Mouse (Mus musculus): ENCODE measurements at regions not wholly inside any gene's neighbourhood (a gene's known extent, or its start where the extent isn't known, plus 50 kb on each side); places are given as distances from the start of the nearest gene placed in this dataset.

DNA sequence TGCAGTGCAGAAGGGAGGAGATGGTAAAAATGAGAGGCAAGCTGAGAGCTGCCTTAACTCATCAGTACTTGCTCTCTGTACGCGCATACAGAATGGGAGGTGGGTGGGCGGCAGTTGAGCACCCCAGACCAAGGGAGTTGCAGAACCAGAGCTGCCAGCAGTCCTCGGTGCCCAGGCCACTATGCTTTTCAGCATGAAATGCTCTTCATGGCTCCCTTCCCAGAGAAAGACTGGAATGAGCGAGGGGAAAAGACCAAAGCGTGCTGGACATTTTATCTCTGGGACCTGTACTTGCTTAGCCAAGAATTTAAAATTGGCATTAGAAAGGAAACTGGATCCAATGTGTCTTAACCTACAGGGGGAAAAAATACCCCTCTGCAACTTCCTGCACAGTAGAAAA lies 387.1 kb downstream of the Adgrl2 start:
- H3K36me3 ChIP-seq: no peaks in the 10 kb centered on the region
- 85% methylated on average over 6 of the region's 6 CpGs for WGBS
- H3K9ac ChIP-seq (replicated peaks): no peak overlapping the region
- H3K4me2 ChIP-seq (replicated peaks): no peak overlapping the region
- no peaks in the 10 kb centered on the region for H3K4me1 ChIP-seq
- no peaks in the 10 kb centered on the region for H3K27me3 ChIP-seq
- no peak overlapping the region for H3K27ac ChIP-seq (replicated peaks)
- H3K9me3 ChIP-seq: no peaks in the 10 kb centered on the region
- H3K4me3 ChIP-seq: no peak overlapping the region
- no peak for ATAC-seq (replicated peaks)

DNA sequence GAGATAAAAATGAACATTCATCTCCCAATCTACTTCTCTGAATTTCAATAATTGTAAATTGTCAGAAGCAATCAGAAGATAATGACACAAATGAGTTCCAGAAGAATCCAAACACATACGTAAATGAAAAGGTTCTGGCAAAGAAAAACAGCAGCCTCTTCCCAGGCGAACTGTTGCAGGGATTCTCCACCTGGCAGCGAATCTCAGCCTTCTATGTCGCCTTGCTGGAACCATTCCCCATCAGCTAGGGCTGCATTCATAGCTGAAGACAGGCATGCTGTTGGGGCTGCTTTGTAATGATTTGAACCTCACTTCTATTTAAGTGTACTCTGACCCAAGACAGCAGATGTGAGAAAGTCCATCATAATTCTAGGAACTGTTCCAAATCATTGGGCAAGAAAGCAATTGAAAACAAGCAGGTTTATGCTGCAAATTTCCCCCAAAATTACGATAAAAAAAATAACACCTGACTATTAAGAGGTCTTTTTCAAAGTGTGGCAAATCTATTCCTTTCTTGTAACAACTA lies 387.6 kb downstream of the Adgrl2 start:
- Histone ChIP-seq H3K9ac (replicated peaks) (no peak overlapping the region), H3K9me3 (no peaks in the 10 kb centered on the region), H3K27me3 (no peaks in the 10 kb centered on the region), H3K4me3 (no peak overlapping the region), H3K36me3 (no peaks in the 10 kb centered on the region), H3K27ac (replicated peaks) (no peak overlapping the region), H3K4me1 (no peaks in the 10 kb centered on the region), H3K4me2 (replicated peaks) (no peak overlapping the region)
- ATAC-seq (replicated peaks): no peak
- 71% methylated on average over 5 of the region's 5 CpGs for WGBS

DNA sequence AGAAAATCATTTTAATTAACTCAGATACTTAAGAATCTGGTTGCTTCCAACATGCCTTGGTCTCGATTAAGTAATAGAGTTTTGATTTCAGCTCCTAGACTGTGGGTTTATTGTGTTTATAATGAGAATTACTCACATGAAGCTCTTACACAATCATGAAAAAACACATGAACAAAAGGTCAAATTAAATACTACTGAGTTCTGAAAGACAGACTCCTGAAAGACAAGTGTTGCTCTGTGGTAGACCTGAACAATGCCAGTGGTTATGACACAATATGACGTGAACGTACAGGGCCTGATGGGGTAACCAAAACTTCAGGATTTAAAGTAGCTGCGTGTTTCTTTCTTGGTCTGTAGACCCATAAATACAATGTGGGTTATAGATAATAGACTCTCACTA lies 394.8 kb downstream of the Adgrl2 start:
- WGBS: 53% methylated on average over 4 of the region's 4 CpGs
- H3K9ac ChIP-seq (replicated peaks): no peak overlapping the region
- H3K4me2 ChIP-seq (replicated peaks): no peak overlapping the region
- ATAC-seq (replicated peaks): no peak
- H3K36me3 ChIP-seq: no peaks in the 10 kb centered on the region
- no peaks in the 10 kb centered on the region for H3K27me3 ChIP-seq
- H3K4me1 ChIP-seq: no peaks in the 10 kb centered on the region
- H3K9me3 ChIP-seq: no peaks in the 10 kb centered on the region
- no peak overlapping the region for H3K4me3 ChIP-seq
- no peak overlapping the region for H3K27ac ChIP-seq (replicated peaks)

DNA sequence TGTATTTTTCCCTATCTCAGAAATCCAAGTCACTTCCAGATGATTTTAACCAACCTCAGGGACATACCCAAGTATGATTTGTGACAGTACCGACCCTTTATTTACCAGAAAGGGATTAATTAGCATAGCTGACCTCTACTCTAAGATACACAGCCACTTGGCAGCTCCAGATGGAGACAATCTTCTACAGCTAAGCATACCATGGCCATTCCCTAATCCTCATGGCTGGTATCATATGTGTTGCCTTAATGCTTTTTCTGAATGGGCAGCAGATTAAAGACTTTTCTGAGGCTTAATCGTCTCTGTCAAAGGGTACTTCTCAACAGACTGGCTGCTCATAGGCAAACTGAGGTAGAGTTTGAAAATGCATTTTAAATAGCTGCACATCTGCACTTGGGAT lies 400.8 kb downstream of the Adgrl2 start:
- Histone ChIP-seq H3K4me3 (no peak overlapping the region), H3K4me2 (replicated peaks) (no peak overlapping the region), H3K27ac (replicated peaks) (no peak overlapping the region), H3K36me3 (no peaks in the 10 kb centered on the region), H3K4me1 (no peaks in the 10 kb centered on the region), H3K9ac (replicated peaks) (no peak overlapping the region), H3K9me3 (no peaks in the 10 kb centered on the region), H3K27me3 (no peaks in the 10 kb centered on the region)
- no peak for ATAC-seq (replicated peaks)
- 68% methylated on average over 2 of the region's 2 CpGs for WGBS

DNA sequence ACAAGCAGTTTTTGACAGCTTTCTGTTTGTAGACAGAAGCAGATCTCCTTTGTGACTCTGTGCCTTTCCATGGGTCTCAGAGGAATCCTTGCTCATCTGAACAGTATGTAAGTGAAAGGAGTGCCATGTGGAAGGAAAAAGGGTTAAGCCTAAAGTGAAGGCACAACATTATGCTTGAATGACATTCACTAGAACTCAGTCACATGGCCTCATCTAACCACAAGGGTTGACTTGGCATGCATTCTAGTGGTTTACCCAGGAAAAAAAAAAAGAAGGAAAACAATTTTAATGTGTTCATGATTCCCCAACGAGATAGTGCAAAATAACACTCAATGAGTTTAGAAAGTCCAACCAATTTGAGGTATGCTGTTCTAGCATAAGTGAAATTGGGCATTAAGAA lies 414.6 kb downstream of the Adgrl2 start:
- H3K27ac ChIP-seq (replicated peaks): no peak overlapping the region
- no peak for ATAC-seq (replicated peaks)
- no peak overlapping the region for H3K9ac ChIP-seq (replicated peaks)
- no peaks in the 10 kb centered on the region for H3K9me3 ChIP-seq
- 76% methylated on average over 1 of the region's 1 CpGs for WGBS
- no peaks in the 10 kb centered on the region for H3K36me3 ChIP-seq
- H3K4me3 ChIP-seq: no peak overlapping the region
- H3K27me3 ChIP-seq: no peaks in the 10 kb centered on the region
- no peak overlapping the region for H3K4me2 ChIP-seq (replicated peaks)
- H3K4me1 ChIP-seq: no peaks in the 10 kb centered on the region

DNA sequence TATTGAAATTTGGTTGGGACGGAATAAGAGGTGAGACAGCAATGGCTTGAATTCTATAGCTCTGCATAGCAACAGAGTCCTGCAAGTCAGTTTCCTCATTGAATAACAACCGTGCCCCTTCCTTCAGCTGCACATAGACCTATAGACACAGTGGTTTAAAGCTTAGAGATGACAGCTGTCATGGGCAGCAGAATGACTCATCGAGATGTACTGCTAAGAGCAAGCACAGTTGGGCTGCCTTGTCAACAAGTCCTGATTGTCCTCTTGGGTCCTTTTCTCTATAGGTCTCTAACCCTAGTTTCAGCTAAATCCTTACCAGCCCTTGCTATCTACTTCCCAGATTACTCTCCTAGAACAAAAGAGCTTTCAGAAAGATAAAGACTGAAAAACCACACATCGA lies 417.9 kb downstream of the Adgrl2 start:
- H3K36me3 ChIP-seq: no peaks in the 10 kb centered on the region
- H3K4me3 ChIP-seq: no peak overlapping the region
- no peaks in the 10 kb centered on the region for H3K4me1 ChIP-seq
- ATAC-seq (replicated peaks): no peak
- H3K9ac ChIP-seq (replicated peaks): no peak overlapping the region
- no peaks in the 10 kb centered on the region for H3K27me3 ChIP-seq
- 84% methylated on average over 4 of the region's 4 CpGs for WGBS
- H3K4me2 ChIP-seq (replicated peaks): no peak overlapping the region
- no peak overlapping the region for H3K27ac ChIP-seq (replicated peaks)
- no peaks in the 10 kb centered on the region for H3K9me3 ChIP-seq

DNA sequence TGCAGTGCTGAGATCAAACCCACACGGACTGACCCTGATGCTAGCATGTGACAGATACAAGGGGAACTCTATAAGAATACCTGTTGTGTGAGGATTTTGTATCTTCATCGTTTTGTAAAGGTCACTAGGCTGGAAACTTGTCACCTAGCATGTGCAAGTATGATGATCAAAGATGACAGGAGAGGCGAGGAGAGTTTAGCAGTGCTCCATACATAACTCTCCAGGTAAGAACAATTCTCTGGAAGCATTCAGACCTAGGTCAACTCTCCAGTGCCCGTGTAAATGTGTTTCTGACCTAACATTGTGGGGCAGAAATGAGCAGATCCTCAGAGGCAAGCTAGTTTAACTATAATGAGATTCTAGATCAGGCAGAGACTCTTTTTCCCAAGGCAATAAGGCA lies 425.6 kb downstream of the Adgrl2 start:
- ATAC-seq (replicated peaks): no peak
- WGBS: 88% methylated on average over 4 of the region's 4 CpGs
- Histone ChIP-seq H3K4me3 (no peak overlapping the region), H3K9me3 (no peaks in the 10 kb centered on the region), H3K36me3 (no peaks in the 10 kb centered on the region), H3K27me3 (no peaks in the 10 kb centered on the region), H3K4me1 (peaks cover 8% of the 10 kb centered on the region), H3K9ac (replicated peaks) (no peak overlapping the region), H3K4me2 (replicated peaks) (no peak overlapping the region), H3K27ac (replicated peaks) (no peak overlapping the region)

DNA sequence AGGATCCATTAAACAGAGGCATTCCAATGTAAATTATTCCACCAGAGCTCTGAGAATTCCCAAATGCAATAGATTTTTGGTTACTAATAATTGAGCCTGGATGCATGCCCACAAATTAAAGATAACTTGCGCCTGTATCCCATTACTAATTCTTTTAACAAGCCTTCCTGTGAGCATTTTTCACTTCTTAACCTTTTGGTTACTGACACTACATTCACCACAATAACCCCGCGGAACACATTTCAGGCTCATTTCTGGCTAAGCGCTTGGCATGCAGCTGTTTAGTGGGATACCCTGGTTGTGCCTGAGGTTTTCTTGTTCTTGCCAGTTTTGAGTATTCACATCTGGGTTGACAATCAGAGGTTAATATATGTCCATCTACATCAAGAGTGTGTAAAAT lies 429.1 kb downstream of the Adgrl2 start:
- H3K36me3 ChIP-seq: no peaks in the 10 kb centered on the region

DNA sequence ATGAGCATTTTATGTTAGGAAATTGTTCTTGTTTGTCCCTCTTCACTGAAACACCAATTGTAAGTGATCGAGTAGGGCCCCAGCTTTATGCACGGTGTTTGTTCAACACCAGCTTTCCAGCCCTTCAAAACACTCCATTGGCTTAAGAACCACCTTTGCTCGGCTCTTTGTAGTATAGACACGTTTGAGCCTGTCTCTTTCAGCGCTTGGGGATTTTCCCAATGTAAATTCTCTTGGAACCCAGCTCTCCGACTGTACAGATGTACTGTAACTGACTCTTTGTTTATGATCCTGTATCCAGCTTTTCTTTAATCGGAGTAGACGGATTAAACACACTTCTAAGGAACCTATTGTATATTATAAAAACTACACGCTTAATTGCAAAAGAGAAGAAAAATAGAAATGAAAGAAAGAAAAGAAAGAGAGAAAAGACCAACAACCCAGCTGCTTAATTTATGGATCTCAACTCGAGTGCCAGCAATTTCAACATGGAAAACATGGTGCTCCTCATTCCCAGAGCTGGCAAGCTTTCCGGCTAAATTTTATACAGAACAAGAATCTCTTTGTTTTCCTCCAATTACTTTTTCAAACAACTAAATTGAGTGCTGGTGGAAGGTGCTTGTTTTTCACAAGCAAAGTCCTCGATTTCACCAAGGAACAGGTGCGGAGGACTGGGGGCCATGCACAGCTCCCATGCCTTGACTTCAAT lies 430.4 kb downstream of the Adgrl2 start:
- H3K9me3 ChIP-seq: no peaks in the 10 kb centered on the region
- 18% methylated on average over 13 of the region's 13 CpGs for WGBS
- H3K4me1 ChIP-seq: peaks cover 11% of the 10 kb centered on the region
- peak overlapping the region; percentile 56 for H3K27ac ChIP-seq (replicated peaks)
- H3K4me3 ChIP-seq: no peak overlapping the region
- H3K4me2 ChIP-seq (replicated peaks): 0 out of 2 replicates have a peak overlapping the region, but pooled peaks have one; percentile 4
- H3K36me3 ChIP-seq: no peaks in the 10 kb centered on the region
- peak; percentile 94 for ATAC-seq (replicated peaks)
- H3K27me3 ChIP-seq: no peaks in the 10 kb centered on the region
- no peak overlapping the region for H3K9ac ChIP-seq (replicated peaks)

More for the DNA sequence above, 429.1 kb downstream of the Adgrl2 start:
- no peak overlapping the region for H3K9ac ChIP-seq (replicated peaks)
- H3K4me3 ChIP-seq: no peak overlapping the region
- H3K4me1 ChIP-seq: peaks cover 11% of the 10 kb centered on the region
- H3K27ac ChIP-seq (replicated peaks): no peak overlapping the region
- ATAC-seq (replicated peaks): no peak
- H3K4me2 ChIP-seq (replicated peaks): no peak overlapping the region
- H3K9me3 ChIP-seq: no peaks in the 10 kb centered on the region
- no peaks in the 10 kb centered on the region for H3K27me3 ChIP-seq
- 64% methylated on average over 4 of the region's 4 CpGs for WGBS

DNA sequence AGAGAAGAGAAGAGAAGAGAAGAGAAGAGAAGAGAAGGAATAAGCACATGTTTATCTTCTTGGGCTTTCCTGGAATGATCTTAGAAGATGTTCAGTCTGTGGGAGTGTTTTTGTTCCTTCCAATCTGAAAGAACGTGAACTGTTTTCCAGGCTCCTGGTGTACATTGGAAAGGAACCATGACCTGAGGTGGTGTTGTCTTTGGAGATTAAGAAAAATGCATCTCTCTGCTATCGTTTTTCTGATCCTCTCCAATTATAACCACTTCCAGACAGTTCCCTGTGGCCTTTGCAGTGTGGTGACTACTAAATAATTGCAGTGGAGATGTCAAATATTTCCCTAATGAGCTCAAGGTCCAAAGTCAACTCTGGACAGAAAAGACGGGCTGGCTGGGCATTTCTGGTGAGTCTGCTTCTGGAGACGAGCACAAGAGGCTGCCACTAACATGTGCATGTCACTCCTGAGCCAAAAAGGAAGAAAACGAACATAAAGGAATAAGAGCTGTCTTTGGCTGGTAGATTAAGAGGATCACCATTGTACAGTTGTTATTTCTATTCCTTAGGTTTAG lies 431.7 kb downstream of the Adgrl2 start:
- 69% methylated on average over 5 of the region's 5 CpGs for WGBS
- peaks cover 11% of the 10 kb centered on the region for H3K4me1 ChIP-seq
- H3K27me3 ChIP-seq: no peaks in the 10 kb centered on the region
- no peak overlapping the region for H3K27ac ChIP-seq (replicated peaks)
- H3K36me3 ChIP-seq: no peaks in the 10 kb centered on the region
- H3K9me3 ChIP-seq: no peaks in the 10 kb centered on the region
- no peak for ATAC-seq (replicated peaks)
- H3K9ac ChIP-seq (replicated peaks): no peak overlapping the region
- H3K4me2 ChIP-seq (replicated peaks): no peak overlapping the region
- H3K4me3 ChIP-seq: no peak overlapping the region

DNA sequence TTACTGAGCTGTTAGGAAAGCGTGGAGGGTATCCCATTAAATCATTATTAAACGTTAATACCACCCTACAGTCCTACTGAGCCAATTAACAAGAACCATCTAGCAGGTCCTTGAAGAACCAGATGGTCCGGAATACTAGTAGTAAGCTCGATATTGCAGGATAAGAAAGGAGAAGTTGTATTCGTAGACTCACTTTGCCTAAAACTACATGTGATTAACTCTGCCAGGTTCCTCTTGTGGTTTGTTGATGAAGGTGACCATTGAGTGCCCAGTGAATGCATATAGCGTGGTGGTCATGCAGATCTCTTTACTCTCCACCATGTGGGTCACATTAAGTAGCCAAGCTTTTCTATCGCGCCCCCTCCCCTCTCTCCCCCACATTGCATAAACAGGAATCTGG lies 435.0 kb downstream of the Adgrl2 start:
- Histone ChIP-seq H3K4me1 (peaks cover 7% of the 10 kb centered on the region), H3K27ac (replicated peaks) (no peak overlapping the region), H3K9me3 (no peaks in the 10 kb centered on the region), H3K36me3 (no peaks in the 10 kb centered on the region), H3K9ac (replicated peaks) (no peak overlapping the region), H3K4me2 (replicated peaks) (no peak overlapping the region), H3K4me3 (no peak overlapping the region), H3K27me3 (no peaks in the 10 kb centered on the region)
- WGBS: 91% methylated on average over 8 of the region's 8 CpGs
- ATAC-seq (replicated peaks): no peak

DNA sequence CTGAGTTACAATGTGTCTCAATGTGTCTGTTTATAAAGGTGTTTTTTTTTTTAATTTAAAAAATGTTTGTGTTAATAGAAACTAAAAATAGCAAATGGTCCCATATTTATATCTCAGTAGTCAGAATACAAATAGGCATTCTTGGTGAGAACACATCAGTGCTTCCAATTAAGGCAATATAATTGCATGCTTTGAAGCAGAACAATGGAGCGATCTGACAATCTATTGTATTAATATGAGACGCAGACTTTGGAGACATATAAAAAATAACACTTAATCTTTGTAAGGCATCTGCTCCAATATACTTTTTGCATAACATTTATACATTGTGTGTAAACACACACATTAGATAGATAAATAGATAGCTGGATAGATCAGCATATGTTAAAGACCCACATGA lies 439.6 kb downstream of the Adgrl2 start:
- H3K27ac ChIP-seq (replicated peaks): no peak overlapping the region
- no peak overlapping the region for H3K4me3 ChIP-seq
- no peaks in the 10 kb centered on the region for H3K36me3 ChIP-seq
- H3K9ac ChIP-seq (replicated peaks): no peak overlapping the region
- no peaks in the 10 kb centered on the region for H3K9me3 ChIP-seq
- no peaks in the 10 kb centered on the region for H3K27me3 ChIP-seq
- ATAC-seq (replicated peaks): no peak
- WGBS: 88% methylated on average over 2 of the region's 2 CpGs
- no peaks in the 10 kb centered on the region for H3K4me1 ChIP-seq
- H3K4me2 ChIP-seq (replicated peaks): no peak overlapping the region

DNA sequence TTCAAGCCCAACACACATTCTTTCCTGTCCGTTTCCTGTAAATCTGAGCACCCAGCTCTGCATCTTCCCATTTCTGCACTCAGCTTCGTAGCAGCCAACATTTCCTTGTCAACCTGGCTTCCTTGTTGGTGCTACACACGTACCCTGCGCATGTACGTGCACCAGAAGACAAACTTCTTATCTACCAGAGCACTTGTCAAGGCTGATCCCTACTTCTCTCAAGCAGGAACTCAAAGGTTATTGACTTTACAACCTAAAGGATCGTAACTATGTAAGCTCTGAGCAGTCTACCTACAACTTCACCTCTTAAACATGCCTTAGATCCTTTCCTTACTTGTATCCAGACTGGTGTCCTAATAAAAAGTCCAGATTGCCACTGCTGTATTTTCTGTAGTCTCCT lies 445.4 kb downstream of the Adgrl2 start:
- H3K27ac ChIP-seq (replicated peaks): no peak overlapping the region
- no peaks in the 10 kb centered on the region for H3K9me3 ChIP-seq
- H3K4me1 ChIP-seq: no peaks in the 10 kb centered on the region
- H3K27me3 ChIP-seq: no peaks in the 10 kb centered on the region
- no peak overlapping the region for H3K4me2 ChIP-seq (replicated peaks)
- H3K9ac ChIP-seq (replicated peaks): no peak overlapping the region
- no peaks in the 10 kb centered on the region for H3K36me3 ChIP-seq
- ATAC-seq (replicated peaks): no peak
- H3K4me3 ChIP-seq: no peak overlapping the region
- WGBS: 95% methylated on average over 6 of the region's 6 CpGs
